Mouse (Mus musculus) layer of hippocampus, adult 11-12 months (tissue): ENCODE data around the gene Vps26a.

Experiments
- DNase-seq: peaks from one replicate; pipeline ENCODE4 v3.0.0; 2022; ENCODE audit warnings: low spot score

Vps26a gene

DNA sequence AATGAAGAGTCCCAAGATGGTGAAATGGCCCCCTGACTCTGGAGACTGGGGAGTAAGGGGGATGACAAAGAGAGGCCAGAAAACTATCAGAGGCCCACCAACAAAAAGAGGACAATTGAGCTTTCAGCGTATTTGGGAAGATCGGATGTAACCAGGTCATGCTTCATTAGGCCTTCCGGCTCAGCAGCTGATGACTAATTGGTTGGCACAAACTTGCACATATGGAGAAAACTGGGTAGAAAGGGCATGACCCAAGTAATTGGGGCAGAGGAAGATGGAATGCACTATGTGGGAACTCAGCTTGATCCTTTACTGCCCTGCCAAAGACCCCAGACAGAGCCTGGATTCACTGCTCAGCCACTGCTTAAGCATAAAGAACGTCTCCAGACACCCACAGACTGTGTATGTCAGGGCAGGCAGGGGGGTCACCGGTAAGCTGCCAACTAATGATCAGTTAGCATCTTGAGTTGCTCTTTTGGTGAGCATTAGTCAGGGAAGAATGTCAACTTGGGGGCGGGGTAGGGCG, 67.7 kb downstream of the Vps26a start:
- no peak for DNase-seq

DNA sequence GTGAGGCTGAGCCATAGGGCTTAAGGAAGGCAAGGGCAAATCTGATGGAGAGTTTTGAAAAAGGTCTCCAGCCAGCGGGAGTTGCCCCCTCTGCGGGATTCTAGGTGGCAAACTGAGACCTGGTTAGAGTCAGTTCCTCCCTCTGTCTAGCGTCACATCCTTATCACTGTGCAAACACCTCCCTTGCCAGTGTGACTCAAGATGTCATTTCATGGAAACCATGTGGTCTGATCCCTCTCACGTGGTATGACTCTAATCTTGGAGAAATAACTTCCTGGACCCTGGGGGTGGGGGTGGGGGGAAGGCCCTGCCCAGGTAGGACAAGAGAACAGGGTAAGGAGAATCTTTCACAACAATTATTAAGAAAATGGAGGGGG, 73.0 kb downstream of the Vps26a start:
- no peak for DNase-seq

DNA sequence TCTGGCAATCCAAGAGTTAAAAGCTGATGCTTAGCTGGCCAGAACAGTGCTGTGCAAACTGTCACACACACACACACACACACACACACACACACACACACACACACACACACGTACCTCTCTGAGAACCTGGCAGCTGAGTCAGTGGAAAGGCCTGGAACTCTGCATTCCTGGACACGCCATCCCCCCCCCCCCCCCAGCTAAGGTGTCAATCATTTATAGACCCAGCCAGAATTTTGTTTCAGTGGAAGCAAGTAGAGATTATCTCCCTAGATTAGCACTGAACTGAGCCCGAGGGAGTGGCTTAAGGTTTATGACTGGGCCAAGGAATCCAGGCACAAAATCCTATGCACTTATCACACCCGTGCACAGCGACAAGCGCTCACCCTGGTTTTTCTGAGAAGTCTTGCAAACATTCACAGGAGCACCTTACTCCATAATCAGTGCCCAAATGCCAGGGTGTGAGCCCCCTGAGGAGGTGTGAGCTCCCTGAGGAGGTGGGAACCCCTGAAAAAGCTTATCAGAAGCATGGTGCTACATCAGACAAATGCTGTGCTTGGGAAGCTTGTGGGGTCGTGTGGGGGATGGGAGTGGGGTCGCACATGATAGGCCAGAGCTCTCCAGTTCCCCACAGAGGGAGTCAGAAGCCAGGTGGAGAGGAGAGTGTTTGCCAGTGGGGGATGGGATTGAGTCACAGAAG, 73.5 kb downstream of the Vps26a start:
- no peak for DNase-seq

DNA sequence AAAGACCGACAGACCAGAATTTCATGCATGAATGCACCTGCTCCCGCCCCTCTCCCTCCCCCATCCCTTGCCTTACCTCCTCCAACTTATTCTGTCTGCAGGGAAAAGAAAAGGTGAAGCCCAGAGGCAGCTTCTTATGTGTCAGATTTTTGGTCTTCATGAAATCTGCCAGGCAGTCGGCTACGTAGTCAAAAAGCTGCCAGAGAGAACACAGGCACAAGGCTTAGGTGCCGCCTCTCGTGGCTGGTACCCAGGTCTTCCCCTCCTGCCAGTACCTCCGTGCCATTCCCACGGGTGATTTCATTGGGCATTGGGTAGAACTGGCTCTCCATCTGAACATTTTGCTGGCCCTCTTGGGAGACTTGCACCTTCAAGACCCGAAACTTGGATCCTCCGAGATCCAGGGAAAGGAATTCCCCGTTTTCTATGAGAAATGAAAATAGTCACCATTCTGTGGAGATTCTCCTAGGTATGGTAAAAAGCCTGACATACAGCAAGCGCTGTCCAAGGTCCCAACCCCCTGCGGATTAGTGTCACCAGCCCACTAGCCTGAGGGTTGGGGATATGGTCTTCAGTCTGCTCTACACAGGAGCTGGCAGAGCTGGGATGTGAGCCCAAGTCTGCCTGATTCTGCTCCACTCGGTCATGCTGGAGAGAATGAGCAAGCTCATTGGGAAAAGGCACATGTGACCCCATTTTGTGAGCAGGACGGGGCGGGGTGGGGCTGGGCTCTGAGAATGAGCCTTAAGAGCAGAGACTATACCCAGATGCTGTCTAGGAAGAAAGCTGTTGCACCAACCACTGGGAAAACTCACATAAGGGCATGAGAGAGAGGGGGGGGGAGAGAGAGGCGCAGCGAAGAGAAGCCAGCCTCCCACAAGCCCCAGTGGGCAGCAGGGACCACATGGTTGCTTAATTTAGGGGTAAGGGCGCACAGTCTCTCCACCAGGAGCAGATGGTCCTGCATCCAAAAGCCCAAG, 74.9 kb downstream of the Vps26a start:
- no peak for DNase-seq

DNA sequence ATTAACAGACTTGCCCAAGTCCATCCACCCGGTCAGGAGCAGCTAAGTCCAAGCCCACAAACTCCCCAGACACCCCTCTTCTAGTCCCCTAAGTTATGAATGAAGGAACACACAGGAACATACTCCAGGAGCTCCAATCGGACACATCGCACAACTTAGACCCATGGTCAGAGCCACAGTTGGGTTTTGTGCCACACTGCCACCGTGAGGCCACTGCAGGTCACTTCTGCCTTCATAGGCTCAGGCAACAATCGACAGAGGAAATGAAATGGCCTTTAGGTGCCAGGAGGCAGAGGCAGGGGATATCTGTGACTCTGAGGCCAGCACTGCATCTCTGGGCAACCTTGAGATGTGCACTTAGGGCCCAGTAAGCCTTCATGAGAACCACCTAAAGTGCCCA, 75.7 kb downstream of the Vps26a start:
- peak; percentile 64 for DNase-seq
